Mouse (Mus musculus): ENCODE measurements around the gene 1700019N19Rik.

- TF ChIP-seq CTCF (IDR thresholded peaks at IDR 0.05; ENCODE audit: control insufficient read depth, insufficient read depth, insufficient read length): no peak
- TF ChIP-seq MAX (IDR thresholded peaks at IDR 0.05): no peak
- TF ChIP-seq FOSL1 (IDR thresholded peaks at IDR 0.05; ENCODE audit: insufficient read depth, low read length, poor library complexity, severe bottlenecking): no peak
- no peak for TF ChIP-seq USF1 (IDR thresholded peaks at IDR 0.05; ENCODE audit: low read depth)
- TF ChIP-seq MYOD1 (IDR thresholded peaks at IDR 0.05; ENCODE audit: control insufficient read depth, insufficient read length, low read depth): no peak
- no peak for TF ChIP-seq CEBPB (IDR thresholded peaks at IDR 0.05; ENCODE audit: low read depth)
- TF ChIP-seq MYOG (IDR thresholded peaks at IDR 0.05; ENCODE audit: control insufficient read depth, extremely low read depth, insufficient read length): no peak
Observed at GRCm38 (mm10) chr19:58824316-58824715, 30.1 kb upstream of the 1700019N19Rik start.
